Mouse (Mus musculus) spleen, adult 18-20 months (tissue): Measurements from ENCODE around the gene Leo1.
"Not testable (repeated sequence)": the region's sequence is repeated elsewhere in the genome, so short reads cannot be mapped to it uniquely, and the experiment has no call there.

ENCODE experiments used
- DNase-seq, 2 experiments: peaks; one replicate each; pipeline ENCODE4 v3.0.0; 2022; ENCODE audit warnings: mixed read lengths in 2 of 2

Leo1 gene

DNA sequence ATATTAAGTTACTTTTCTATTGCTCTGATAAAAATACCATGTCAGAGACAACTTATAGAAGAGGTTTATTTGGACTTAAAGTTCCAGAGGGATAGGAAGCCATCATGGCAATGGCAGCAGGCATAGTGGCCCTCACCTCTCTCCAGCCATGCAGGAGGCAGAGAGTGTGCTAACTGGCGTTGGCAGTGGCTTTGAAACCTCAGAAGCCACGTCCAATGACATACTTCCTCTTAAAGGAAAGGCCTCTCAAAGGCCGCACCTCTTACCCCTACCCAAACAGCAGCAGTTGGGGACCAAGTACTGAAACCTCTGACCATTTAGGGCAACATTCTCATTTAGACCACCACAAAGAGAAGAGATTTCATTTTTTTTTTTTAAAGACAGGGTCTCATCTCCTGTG is 35.9 kb downstream of the Leo1 start:
- DNase-seq = no peak

DNA sequence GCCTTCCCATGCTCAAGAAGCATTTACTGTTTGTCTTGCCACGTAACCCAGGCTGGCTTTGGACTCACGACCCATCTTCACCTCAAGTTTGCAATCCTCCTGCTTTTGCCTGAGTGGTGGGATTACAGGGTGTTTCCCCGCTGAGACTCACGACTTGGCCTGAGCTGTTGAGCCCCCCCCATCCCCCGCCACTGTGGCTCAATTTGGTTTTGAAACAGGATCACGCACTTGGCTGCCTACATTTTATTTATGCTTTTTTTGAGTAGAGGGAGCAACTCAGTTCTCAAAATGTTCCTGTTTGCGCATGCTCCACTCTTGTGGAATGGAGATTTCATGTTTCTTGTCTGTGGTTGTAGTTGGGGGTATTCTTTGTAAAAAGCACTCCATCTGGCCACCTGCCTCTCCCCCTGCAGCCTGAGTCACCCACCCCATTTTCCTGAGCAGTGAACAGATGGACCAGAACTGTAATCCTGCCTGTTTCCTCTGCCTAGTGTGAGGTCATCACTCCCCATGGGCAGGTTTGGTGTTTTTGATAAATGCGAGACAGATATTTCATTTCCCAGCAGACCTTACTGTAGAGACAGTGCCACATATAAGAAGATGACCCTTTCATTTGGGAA is 37.9 kb downstream of the Leo1 start:
- no peak for DNase-seq

DNA sequence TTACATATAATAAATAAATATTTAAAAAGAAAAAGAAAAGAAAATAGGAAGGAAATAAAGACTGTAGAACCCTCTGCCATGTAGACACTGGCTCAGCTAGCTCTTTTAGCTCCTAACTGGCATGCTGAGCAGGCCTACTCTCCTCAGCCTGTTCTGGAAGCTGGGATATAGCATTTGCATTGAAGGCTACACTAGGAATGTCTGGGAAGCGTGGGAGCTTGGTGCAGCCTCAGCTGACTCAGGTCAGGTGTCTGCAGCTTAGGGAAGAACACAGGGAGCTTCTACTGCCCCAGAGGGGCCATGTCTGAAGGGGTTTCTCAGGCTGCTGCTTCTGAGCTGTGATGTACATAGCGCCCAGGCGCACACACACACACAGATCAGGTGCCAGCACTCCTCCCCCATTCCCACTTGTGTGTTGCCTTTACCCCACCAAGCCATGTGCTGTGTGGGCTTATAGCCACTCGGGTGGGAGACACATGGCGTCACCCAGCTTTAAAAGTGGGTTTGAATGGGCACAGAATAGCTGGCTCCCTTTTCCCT is 39.3 kb downstream of the Leo1 start:
- DNase-seq = no peak

DNA sequence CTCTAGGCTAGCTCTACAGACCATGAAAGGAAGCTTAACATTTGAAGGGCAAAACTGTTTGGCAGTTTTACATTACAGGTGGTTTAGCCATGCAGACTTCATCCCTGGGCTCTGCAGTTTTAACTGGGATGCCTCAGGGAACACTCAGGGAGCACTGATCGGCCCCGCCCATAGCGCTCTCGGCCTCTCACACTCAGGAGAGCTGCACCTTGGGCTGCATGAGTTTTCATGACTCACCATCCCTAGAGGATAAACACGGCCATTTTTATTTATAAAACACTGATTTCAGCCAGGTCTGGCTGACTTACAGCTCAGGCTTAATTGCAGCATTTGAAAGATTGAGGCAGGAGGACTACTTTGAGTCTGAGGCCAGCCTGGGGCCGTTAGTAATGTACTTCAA is 43.9 kb downstream of the Leo1 start:
- DNase-seq = no peak

DNA sequence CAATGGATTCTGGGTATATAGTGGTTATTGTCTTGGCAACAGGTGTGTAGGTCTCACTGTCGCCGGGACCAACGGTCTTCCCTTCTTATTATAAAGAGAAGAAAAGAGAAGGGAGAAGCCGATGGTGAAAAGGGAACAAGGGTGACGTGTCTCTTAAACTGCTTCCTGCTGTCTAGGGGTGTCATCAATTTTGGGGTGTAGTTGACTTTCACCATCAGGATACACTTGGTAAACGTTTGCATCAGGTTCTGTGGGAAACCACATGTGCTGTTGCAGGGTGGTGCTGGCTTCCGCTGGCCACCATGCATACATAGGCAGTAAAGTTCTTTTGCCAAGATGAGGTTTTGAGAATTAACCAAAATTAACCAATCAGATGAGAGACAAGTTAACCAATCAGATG is 46.9 kb downstream of the Leo1 start:
- not testable (repeated sequence) for DNase-seq

DNA sequence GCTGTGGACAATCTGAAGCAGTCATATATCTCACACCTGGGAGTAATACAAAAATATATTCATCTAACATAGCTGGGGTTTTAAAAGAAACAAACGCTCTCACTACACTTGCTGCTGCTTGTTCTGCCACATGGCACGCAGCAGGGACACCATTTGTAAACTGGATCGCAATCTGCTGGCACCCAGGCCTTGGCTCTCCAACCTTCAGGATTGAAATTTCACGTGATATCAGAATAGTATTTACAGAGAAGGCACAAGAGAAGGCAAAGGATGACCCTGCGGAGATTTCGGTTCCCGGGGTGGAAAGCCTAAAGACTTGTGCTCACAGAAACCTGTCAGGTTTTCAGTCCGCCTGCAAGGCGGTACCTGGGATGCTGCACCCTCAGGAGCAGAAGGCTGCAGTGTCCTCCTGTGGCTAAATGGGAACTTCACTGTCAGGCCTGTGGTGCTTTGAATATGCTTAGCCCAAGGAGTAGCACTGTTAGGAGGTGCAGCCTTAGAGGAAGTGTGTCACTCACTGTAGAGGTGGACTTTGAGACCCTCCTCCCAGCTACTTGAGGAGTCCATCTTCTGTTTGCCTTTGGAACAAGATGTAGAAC is 53.2 kb downstream of the Leo1 start:
- no peak for DNase-seq

DNA sequence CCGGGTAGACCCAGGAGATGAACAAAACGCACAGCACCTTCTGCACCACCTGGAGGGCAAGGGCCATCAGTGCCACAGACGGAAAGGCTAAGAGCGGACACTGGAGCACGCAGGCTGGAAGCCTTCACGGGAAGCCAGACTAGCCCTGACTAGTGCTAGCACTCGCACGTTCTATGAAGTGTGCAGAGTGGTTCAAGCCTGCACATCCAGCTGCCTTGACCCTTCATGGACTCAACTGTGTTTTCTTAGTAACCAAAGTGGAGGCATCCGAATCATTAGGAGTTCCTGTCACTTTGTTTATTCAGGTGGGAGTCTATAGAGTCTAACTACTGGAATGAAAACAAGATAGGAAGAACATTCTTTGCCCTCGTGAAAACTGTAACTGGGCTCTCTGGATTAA is 54.6 kb downstream of the Leo1 start:
- DNase-seq = no peak

DNA sequence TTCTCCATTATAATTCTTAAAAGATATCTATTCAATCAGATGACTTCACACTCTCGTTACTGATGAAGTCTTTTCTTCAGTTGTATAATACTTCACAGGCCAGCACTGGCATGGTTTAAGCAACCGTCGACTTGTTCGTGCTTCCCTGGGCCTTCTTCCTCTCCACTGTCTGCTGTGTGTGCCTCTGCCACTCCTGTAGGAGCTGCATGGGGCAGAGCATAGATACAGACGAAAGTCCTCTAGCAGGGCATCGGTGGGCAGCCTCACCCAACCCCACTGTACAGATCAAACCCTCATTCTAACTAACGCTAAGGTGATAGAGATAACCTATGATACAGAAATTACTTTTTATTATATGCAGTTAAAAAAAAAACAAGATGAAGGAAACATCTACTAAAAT is 57.2 kb downstream of the Leo1 start:
- DNase-seq = no peak

DNA sequence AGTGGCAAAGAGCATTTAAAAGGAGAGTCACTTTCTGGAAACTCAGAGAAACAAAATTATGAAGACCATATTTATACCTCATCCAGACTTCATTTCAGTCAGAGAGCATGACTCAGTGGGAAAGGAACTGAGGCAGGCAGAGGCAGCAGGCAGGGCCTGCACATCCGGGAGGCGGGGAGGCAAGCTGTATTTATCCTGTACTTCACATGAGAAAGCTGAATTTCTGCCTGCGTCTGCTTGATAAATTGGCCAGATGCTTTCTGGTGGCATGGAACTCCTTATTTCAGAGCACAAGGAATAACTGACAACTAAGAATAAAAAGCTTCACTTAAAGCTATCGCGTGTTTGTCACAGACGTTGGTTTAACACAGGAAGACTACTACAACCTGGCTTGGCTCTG is 63.0 kb downstream of the Leo1 start:
- DNase-seq = no peak

DNA sequence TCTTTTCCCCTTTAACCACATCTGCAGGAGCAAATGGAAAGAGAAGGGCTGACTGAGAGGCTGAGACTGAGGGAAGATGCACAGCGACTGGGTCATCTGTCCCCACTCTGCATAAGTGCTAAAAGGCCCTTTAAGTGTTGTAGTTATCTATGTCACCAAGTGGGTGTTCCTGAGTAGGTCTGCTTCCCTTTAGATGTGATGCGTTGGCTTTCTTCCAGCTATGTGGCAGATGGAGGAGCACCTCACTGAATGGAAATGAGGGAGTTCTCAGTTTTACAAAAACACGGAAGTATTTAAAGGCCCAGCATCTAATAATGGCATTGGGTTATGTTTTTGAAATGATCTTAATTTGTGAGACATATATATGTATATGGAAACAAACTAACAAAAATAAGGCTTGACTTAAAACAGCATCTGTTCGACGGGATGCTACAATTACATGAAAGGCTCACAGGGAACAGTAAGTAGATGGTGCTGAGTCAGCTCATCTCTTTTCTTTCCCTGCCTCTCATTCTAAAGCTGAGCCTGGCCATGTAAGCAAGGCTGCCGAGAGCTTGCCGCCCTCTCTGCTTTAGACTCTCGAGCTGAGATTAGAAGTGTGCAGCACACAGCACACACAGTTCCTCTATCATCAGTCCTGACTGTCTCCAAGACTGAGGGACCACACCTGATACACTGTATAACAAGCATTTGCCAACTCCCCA is 70.1 kb downstream of the Leo1 start:
- DNase-seq = no peak

DNA sequence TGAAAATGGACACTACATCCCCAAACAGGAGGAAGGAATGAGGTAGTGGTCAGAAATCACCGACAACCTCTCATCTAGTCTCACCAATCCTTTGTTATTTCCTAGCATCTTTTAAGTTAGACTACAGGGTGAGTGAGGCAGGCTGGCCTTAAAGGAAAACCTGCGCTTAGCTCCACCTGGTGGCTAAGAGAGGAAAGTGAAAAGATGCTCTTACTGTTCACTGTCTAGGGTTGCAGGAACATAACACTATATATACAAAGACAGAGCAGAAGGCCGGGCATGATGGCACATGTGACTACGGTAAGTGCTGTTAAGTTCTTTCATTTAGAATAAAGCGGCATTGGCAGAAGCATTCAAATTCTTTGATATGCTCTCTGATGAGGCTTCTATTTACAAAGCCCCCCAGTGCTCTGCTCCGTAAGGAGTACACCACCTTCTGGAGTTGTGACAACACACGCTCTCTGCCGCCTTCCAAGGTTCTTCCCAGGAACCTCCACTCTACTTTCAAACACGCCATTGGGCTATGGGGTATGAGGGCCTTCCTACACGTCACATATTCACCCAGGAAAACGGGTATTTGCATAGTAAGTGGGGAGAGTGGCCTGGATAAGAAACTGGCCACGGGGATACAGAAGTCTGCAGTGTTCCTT is 74.3 kb downstream of the Leo1 start:
- peak in 1 of 2 experiments; percentile 25 for DNase-seq
